Mouse (Mus musculus) common myeloid progenitor, adult 5-6 weeks (primary cell): ENCODE measurements around the gene Stag1. TPM values are rescaled to one million over a fixed set of nuclear protein-coding genes. Genes with fewer than 3 reads are reported as not detected.

ENCODE experiments used
- ATAC-seq: replicated peaks from 2 replicates; pipeline ENCODE4 v1.8.0; 2016; ENCODE audit warnings: low read depth, mild to moderate bottlenecking, moderate TSS enrichment, inconsistent platforms; ENCODE audit not compliant: poor library complexity, severe bottlenecking
- total RNA-seq: library from RNA; stranded (forward); fragments of 200-1000, 187-1606 nt; gene quantifications from 2 replicates; pipeline ENCODE4 v1.2.3, GENCODE M21; 2017

Stag1 gene
- total RNA-seq, 1 experiment from 2014 or later, result 133 TPM

- ATAC-seq, result no peak
These were observed 329.0 kb downstream of the Stag1 start for GRCm38 (mm10) chr9:100926629-100927028.

- ATAC-seq, result no peak
These were observed 344.4 kb downstream of the Stag1 start for GRCm38 (mm10) chr9:100942042-100942441.

GRCm38 (mm10) chr9:100944677-100945365 is 347.2 kb downstream of the Stag1 start:
- no peak for ATAC-seq

- peak; percentile 54; the same call in 1 of the 2 replicates for ATAC-seq
These were observed 353.9 kb downstream of the Stag1 start for GRCm38 (mm10) chr9:100951481-100951880.

GRCm38 (mm10) chr9:100962903-100963427 is 365.4 kb downstream of the Stag1 start:
- ATAC-seq, result no peak

GRCm38 (mm10) chr9:100963428-100963912 is 365.9 kb downstream of the Stag1 start:
- no peak for ATAC-seq

GRCm38 (mm10) chr9:100964106-100964505 is 366.5 kb downstream of the Stag1 start:
- ATAC-seq, result no peak

GRCm38 (mm10) chr9:100969461-100969860 is 371.9 kb downstream of the Stag1 start:
- ATAC-seq, result no peak

- no peak for ATAC-seq
These were observed 381.1 kb downstream of the Stag1 start for GRCm38 (mm10) chr9:100978666-100979065.

GRCm38 (mm10) chr9:100979260-100979659 is 381.7 kb downstream of the Stag1 start:
- no peak for ATAC-seq

- no peak for ATAC-seq
These were observed 385.2 kb downstream of the Stag1 start for GRCm38 (mm10) chr9:100982786-100983185.

GRCm38 (mm10) chr9:100984381-100985310 is 387.0 kb downstream of the Stag1 start:
- ATAC-seq, result no peak

- no peak for ATAC-seq
These were observed 389.4 kb downstream of the Stag1 start for GRCm38 (mm10) chr9:100987006-100987405.

- ATAC-seq, result no peak
These were observed 390.3 kb downstream of the Stag1 start for GRCm38 (mm10) chr9:100987850-100988249.

- ATAC-seq, result no peak
These were observed 393.0 kb downstream of the Stag1 start for GRCm38 (mm10) chr9:100990609-100991008.

GRCm38 (mm10) chr9:100991321-100991720 is 393.7 kb downstream of the Stag1 start:
- ATAC-seq, result no peak

GRCm38 (mm10) chr9:100992191-100992590 is 394.6 kb downstream of the Stag1 start:
- ATAC-seq, result no peak

- no peak for ATAC-seq
These were observed 396.3 kb downstream of the Stag1 start for GRCm38 (mm10) chr9:100993937-100994336.

- no peak for ATAC-seq
These were observed 399.5 kb downstream of the Stag1 start for GRCm38 (mm10) chr9:100997138-100997537.

- 0 out of 2 replicates have a peak, but pooled peaks have one; percentile 36 for ATAC-seq
These were observed 404.5 kb downstream of the Stag1 start for GRCm38 (mm10) chr9:101002053-101002452.

- ATAC-seq, result no peak
These were observed 405.2 kb downstream of the Stag1 start for GRCm38 (mm10) chr9:101002841-101003240.
